Mouse (Mus musculus): Measurements from ENCODE around the gene Map2k5. TPM values are rescaled to one million over a fixed set of nuclear protein-coding genes. Genes with fewer than 3 reads are reported as not detected.
A peak's percentile ranks its signal among the peaks of the same experiment; 100 is the strongest.

The Map2k5 gene
- 10 to 100 TPM; 16.9 to 19.7 (median 18.2) TPM for total RNA-seq (2022)

GRCm38 (mm10) chr9:63377270-63378142, at the start of gene Map2k5:
Map2k5 (minus strand) TSS chr9:63377902.
- peak; percentile 91 for DNase-seq (ENCODE audit: low spot score)

DNA sequence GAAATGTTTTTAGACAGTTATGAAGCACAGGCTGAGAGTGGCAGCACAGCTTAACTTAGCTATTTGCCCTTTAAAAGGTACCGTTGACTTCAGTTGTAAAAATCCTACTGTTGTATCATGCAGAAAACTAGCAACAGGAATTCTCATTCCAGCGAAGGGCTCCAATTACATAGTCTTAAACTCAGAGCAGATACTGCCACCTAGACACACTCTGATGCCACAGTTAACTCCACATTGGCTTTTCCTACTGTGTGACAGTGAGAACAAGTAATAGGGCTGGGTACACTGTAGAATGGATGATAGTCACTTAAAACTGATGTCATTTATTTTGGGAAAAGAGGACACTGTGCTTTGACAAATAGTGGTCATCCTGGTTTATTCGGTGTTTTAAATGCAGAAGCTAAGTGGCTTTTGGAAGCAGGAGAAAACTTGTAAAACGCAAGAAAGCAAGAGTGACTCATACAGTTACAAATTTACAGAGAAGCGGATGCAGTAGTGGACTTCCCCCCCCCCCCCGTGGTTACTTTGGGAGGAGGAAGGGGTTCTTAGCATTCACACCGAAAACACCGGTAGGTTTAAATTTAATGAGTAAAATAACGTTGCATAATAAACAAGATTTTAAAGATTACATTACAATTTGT, 43.5 kb upstream of the Map2k5 start:
- DNase-seq (ENCODE audit: low spot score) = no peak

- DNase-seq (ENCODE audit: low spot score) = no peak
Measured at GRCm38 (mm10) chr9:63420396-63420795, 42.7 kb upstream of the Map2k5 start.

GRCm38 (mm10) chr9:63400176-63400575, 22.5 kb upstream of the Map2k5 start:
- no peak for DNase-seq (ENCODE audit: low spot score)

DNA sequence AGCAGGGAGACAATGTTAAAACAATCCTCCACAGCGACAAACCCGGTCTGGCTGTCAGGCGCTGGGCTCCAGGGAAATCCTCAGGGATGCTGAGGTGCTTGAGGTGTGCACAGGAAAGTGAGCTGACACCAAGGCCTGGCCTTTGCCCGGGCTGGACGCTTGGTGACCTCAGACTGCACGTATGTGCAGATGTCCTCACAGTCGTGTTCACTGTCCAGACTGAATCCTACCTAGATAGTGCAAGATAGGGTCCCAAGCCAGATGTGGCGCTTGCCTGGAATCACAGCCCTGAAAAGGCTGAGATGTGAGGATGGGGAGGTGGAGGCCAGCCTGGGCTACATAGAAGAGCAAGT, 21.7 kb upstream of the Map2k5 start:
- no peak for DNase-seq (ENCODE audit: low spot score)

GRCm38 (mm10) chr9:63398611-63399462, 21.1 kb upstream of the Map2k5 start, which contains the start of gene 2300009A05Rik:
2300009A05Rik (minus strand) TSS chr9:63399246.
- DNase-seq (ENCODE audit: low spot score) = peak; percentile 95

DNA sequence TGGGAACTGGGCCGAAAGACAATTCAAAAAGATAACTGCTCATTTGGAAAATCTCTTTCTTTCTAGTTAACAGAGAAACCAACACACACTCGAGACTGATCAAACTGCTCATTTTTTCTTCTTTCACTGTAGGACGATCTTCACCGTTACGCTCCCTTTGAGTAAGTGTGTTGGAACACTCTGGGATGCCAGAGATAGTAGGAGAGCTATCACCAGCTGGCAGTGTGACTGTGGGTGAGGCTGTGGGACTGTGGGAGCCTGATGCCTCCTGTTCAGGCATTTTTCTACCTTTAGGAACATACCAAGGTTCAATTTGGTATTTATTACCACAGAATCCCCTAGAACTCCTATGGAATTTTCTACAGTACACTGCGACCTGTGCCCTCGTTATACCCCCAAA, 17.9 kb upstream of the Map2k5 start:
- DNase-seq (ENCODE audit: low spot score) = no peak

GRCm38 (mm10) chr9:63391307-63391706, 13.6 kb upstream of the Map2k5 start:
- no peak for DNase-seq (ENCODE audit: low spot score)

- DNase-seq (ENCODE audit: low spot score) = no peak
Measured at GRCm38 (mm10) chr9:63382761-63383160, 5.1 kb upstream of the Map2k5 start.

GRCm38 (mm10) chr9:63380326-63380725, 2.6 kb upstream of the Map2k5 start:
- no peak for DNase-seq (ENCODE audit: low spot score)

DNA sequence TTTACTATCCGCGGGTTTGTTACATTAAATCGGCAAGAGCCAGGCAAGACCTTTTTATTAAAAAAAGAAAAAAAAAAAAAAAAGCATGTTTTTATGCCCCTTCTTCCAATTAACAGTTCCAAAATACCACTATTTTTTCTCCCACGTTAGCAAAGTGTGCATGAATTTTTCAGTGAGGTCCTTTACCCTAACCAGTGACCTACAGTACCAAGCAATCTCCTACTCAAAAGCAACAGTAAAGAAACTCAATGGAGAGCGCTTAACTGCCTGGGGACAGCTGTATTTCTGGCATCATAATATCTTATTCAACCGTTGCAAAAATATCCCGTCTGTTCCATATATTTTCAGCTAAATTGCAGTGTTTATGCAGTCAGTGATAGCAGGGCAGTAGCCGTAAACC, 472 bp upstream of the Map2k5 start:
- no peak for DNase-seq (ENCODE audit: low spot score)

DNA sequence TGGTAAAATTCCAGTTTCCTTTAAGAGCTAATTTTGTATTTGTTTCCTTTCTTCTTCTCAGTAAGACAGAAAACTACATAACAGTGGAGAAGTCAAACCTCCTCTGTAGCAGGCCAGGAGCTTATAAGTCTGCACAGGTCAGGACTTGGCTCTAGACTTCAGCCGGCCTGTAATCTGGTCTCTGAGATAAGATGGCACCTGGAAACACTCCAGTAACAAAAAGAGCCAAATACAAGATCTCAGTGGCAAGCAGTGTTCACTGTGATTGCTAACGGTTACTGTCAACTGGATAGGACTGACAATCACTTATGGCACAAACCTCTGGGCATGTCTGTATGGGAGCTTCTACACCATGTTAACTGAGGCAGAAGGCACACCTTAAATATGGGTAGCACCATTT, 4.4 kb downstream of the Map2k5 start:
- no peak for DNase-seq (ENCODE audit: low spot score)

GRCm38 (mm10) chr9:63372541-63372940, 5.2 kb downstream of the Map2k5 start:
- no peak for DNase-seq (ENCODE audit: low spot score)

- DNase-seq (ENCODE audit: low spot score) = no peak
Measured at GRCm38 (mm10) chr9:63360410-63360809, 17.3 kb downstream of the Map2k5 start.

GRCm38 (mm10) chr9:63359016-63359415, 18.7 kb downstream of the Map2k5 start:
- no peak for DNase-seq (ENCODE audit: low spot score)

GRCm38 (mm10) chr9:63356721-63357120, 21.0 kb downstream of the Map2k5 start:
- no peak for DNase-seq (ENCODE audit: low spot score)

- no peak for DNase-seq (ENCODE audit: low spot score)
Measured at GRCm38 (mm10) chr9:63356278-63356677, 21.4 kb downstream of the Map2k5 start.

GRCm38 (mm10) chr9:63354168-63354567, 23.5 kb downstream of the Map2k5 start:
- DNase-seq (ENCODE audit: low spot score) = no peak

DNA sequence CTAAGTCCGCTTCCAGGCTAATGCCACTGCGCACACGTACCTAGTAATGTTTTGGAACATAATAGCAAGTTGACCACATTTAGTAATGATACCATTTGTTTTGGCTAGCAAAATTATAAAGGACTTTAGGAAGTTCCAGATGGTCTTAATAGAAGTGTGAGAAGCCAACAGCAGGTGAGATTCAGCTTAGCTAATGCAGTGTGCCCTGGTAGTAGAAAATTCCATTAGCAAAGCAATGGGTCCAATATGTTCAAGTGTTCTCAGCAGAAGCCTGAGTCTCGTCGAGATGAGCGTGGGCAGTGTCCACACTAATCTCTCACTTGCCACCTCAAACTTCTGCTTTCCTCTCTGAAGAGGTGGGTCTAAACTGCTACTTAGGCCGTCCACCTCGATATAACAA, 27.7 kb downstream of the Map2k5 start:
- no peak for DNase-seq (ENCODE audit: low spot score)

GRCm38 (mm10) chr9:63349241-63349640, 28.5 kb downstream of the Map2k5 start:
- no peak for DNase-seq (ENCODE audit: low spot score)

DNA sequence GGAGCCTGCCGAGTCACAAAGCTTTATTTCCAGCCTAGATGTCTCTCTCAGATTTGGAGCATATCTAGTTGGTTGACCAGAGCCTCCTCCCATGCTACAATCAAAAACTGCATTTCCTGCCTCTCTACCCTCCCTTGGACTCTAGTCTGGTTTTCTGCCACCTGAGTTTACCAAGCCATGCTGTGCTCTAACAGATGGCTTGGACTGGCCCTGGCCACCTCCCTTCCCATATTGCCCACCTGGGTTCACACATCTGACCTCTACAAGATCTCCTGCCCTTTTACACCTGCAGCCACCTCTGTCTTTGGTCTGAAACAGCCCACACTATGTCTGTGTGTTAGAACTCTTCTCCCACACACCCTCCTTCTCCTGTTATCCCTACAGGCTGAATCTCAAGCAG, 29.6 kb downstream of the Map2k5 start:
- DNase-seq (ENCODE audit: low spot score) = no peak

DNA sequence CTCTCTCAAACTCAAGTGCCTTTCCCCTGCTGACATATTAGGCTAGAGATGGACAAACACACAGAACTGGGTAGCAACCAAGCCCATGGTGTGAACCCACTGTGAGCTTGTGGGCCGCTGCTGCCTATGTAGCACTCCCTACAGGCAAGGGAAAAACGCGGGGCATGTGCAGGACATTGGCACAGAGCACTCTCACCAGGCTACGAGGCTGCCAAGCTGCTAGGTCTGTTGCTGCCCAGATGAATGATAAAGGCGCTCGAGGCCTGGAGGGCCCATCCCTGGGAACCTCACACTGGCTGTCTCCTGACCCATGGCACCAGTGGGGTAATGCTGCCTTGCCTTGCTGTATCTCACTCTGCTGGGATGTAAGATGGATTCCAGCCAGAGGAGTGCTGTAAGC, 31.7 kb downstream of the Map2k5 start:
- peak; percentile 6 for DNase-seq (ENCODE audit: low spot score)
